7 mouse cellular contexts compared by ENCODE assay signal in the genomic region with DNA sequence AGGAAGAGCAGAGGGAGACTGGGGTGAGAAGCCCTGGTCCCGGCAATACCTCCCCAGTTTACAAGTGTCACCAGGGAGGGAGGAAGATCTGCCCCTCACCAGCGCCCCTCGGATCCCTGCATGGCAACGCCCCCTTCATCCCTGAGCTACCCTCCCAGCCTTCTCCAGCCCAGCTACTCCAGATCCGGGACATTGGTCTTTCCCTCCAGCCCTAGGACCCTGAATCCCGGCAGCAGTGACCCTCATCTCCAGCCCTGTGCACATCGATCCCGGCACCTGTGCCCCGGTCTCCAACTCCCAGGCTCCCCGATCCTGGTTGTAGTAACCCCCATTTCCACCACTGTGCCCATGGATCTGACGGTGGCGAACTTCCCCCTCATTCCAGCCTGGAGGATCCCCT. TPM values are rescaled to one million over a fixed set of nuclear protein-coding genes. Genes with fewer than 3 reads are reported as not detected.
A peak's percentile ranks its signal among the peaks of the same experiment; 100 is the strongest.
DNase-seq lines count a peak whose midpoint lies in the region; ATAC-seq and TF ChIP-seq lines count a peak whose summit lies in the region.

No protein-coding gene starts in this region.

- DNase-seq in spleen, adult 2 months (ENCODE audit: low read depth in 1 of 2, low spot score in 2 of 2), result no peak
- DNase-seq in spleen, adult 18-20 months, result no peak
- no peak for DNase-seq in gastrocnemius, postnatal 25 days
- no peak for DNase-seq in T-cell, adult 2 months (ENCODE audit: low spot score)

- H3K4me2 ChIP-seq in limb, embryonic 13.5 days (replicated peaks), result peak overlapping the region; percentile 96
- H3K4me2 ChIP-seq in stomach, embryonic 15.5 days, result peak overlapping the region; percentile 96

- peak; percentile 1; the same call in 1 of the 2 replicates for ATAC-seq in erythroblast, adult 5-6 weeks (replicated peaks; ENCODE audit: low FRiP score, poor library complexity, severe bottlenecking)
- ATAC-seq in limb, embryonic 13.5 days (ENCODE audit: low FRiP score, low read depth), result 0 out of 2 replicates have a peak, but pooled peaks have one; percentile 1
- ATAC-seq in stomach, embryonic 15.5 days (ENCODE audit: insufficient read depth, low FRiP score, low read depth), result no peak

- peaks cover 13% of the 10 kb centered on the region for H3K4me1 ChIP-seq in spleen, adult 2 months (ENCODE audit: control insufficient read depth, insufficient read depth, insufficient read length)
- H3K4me1 ChIP-seq in limb, embryonic 13.5 days, result peaks cover 28% of the 10 kb centered on the region
- H3K4me1 ChIP-seq in stomach, embryonic 15.5 days, result peaks cover 22% of the 10 kb centered on the region

- TF ChIP-seq CTCF in spleen, adult 2 months (IDR thresholded peaks at IDR 0.05; ENCODE audit: extremely low read depth, insufficient read depth, insufficient read length, insufficient replicate concordance), result no peak

- peak overlapping the region; percentile 76 for H3K9ac ChIP-seq in limb, embryonic 13.5 days
- H3K9ac ChIP-seq in stomach, embryonic 15.5 days, result peak overlapping the region; percentile 10

- no peaks in the 10 kb centered on the region; the same call in 1 of the 2 replicates for H3K36me3 ChIP-seq in spleen, adult 2 months (ENCODE audit: control insufficient read depth, insufficient read depth, low read length)
- peaks cover 19% of the 10 kb centered on the region for H3K36me3 ChIP-seq in limb, embryonic 13.5 days
- H3K36me3 ChIP-seq in stomach, embryonic 15.5 days, result 0 out of 2 replicates have a peak, but pooled peaks cover 4% of the 10 kb centered on the region

- no peak overlapping the region for H3K27ac ChIP-seq in spleen, adult 2 months (ENCODE audit: insufficient read depth, low read length)
- H3K27ac ChIP-seq in limb, embryonic 13.5 days, result peak overlapping the region; percentile 75; the same call in 1 of the 2 replicates
- peak overlapping the region; percentile 67; the same call in 1 of the 2 replicates for H3K27ac ChIP-seq in stomach, embryonic 15.5 days

- H3K27me3 ChIP-seq in spleen, adult 2 months (ENCODE audit: control insufficient read depth, insufficient read depth, low read length), result no peaks in the 10 kb centered on the region
- no peaks in the 10 kb centered on the region for H3K27me3 ChIP-seq in limb, embryonic 13.5 days
- no peaks in the 10 kb centered on the region for H3K27me3 ChIP-seq in stomach, embryonic 15.5 days (replicated peaks)

- TF ChIP-seq POLR2A in spleen, adult 2 months (IDR thresholded peaks at IDR 0.05; ENCODE audit: low read depth, low read length), result no peak

- no peaks in the 10 kb centered on the region for H3K9me3 ChIP-seq in limb, embryonic 13.5 days
- no peaks in the 10 kb centered on the region for H3K9me3 ChIP-seq in stomach, embryonic 15.5 days

- 2% methylated on average over 12 of the region's 12 CpGs for WGBS in spleen, adult 2 months
- 1% methylated on average over 12 of the region's 12 CpGs for WGBS in limb, embryonic 13.5 days
- WGBS in stomach, embryonic 15.5 days, result 2% methylated on average over 12 of the region's 12 CpGs

- peak overlapping the region; percentile 76 for H3K4me3 ChIP-seq in spleen, adult 2 months (ENCODE audit: extremely low read depth, insufficient read depth, insufficient read length)
- H3K4me3 ChIP-seq in limb, embryonic 13.5 days, result peak overlapping the region; percentile 71
- peak overlapping the region; percentile 57 for H3K4me3 ChIP-seq in stomach, embryonic 15.5 days (replicated peaks)

RNA-seq across cellular contexts. Expression of a gene that starts 0.4 kb away (rescaled TPM):
- polyA plus RNA-seq in spleen, adult 2 months (2012; rRNA removed), result 17.0 and 20.5 TPM in 2 replicates
- 0.84 TPM in 1 of 2 replicates, not detected in the other for total RNA-seq in erythroblast, adult 5-6 weeks (2015; ENCODE audit: low replicate concordance)
- 0.84 and 1.3 TPM in 2 replicates for total RNA-seq in erythroblast, adult 5-6 weeks (2017; ENCODE audit: low replicate concordance)
- 37.1 and 39.7 TPM in 2 replicates for polyA plus RNA-seq in limb, embryonic 13.5 days (2015; fragmentation: Nextera tagmentation; extraction: Ambion mirVana)
- polyA plus RNA-seq in stomach, embryonic 15.5 days (2015; fragmentation: Nextera tagmentation; extraction: Ambion mirVana), result 38.7 and 43.7 TPM in 2 replicates
- total RNA-seq in gastrocnemius, postnatal 25 days (2021), result 1 to 10 TPM; 4.2 to 5.2 TPM

RNA-seq across cellular contexts. Expression of a gene that starts 10.1 kb away (rescaled TPM):
- polyA plus RNA-seq in spleen, adult 2 months (2012; rRNA removed), result 751 and 823 TPM in 2 replicates
- 105 and 126 TPM in 2 replicates for total RNA-seq in erythroblast, adult 5-6 weeks (2015; ENCODE audit: low replicate concordance)
- total RNA-seq in erythroblast, adult 5-6 weeks (2017; ENCODE audit: low replicate concordance), result 42.8 and 52.6 TPM in 2 replicates
- 139 and 144 TPM in 2 replicates for polyA plus RNA-seq in limb, embryonic 13.5 days (2015; fragmentation: Nextera tagmentation; extraction: Ambion mirVana)
- 238 and 267 TPM in 2 replicates for polyA plus RNA-seq in stomach, embryonic 15.5 days (2015; fragmentation: Nextera tagmentation; extraction: Ambion mirVana)
- 1 to 10 TPM; 7.6 to 8.9 TPM for total RNA-seq in gastrocnemius, postnatal 25 days (2021)

RNA-seq across cellular contexts. Expression of a gene that starts 17.8 kb away (rescaled TPM):
- 3.9 and 6.0 TPM in 2 replicates for polyA plus RNA-seq in spleen, adult 2 months (2012; rRNA removed)
- 1.0 TPM in 1 of 2 replicates, not detected in the other for total RNA-seq in erythroblast, adult 5-6 weeks (2015; ENCODE audit: low replicate concordance)
- not detected in 2 replicates for total RNA-seq in erythroblast, adult 5-6 weeks (2017; ENCODE audit: low replicate concordance)
- polyA plus RNA-seq in limb, embryonic 13.5 days (2015; fragmentation: Nextera tagmentation; extraction: Ambion mirVana), result 0.83 and 0.97 TPM in 2 replicates
- polyA plus RNA-seq in stomach, embryonic 15.5 days (2015; fragmentation: Nextera tagmentation; extraction: Ambion mirVana), result 0.31 and 0.70 TPM in 2 replicates
- 10 to 100 TPM in 1 of 2 experiments, 1 to 10 TPM in 1; 5.4 to 11.7 TPM for total RNA-seq in gastrocnemius, postnatal 25 days (2021)

RNA-seq across cellular contexts. Expression of a gene that starts 21.0 kb away (rescaled TPM):
- polyA plus RNA-seq in spleen, adult 2 months (2012; rRNA removed), result 0.28 TPM in 1 of 2 replicates, not detected in the other
- not detected in 2 replicates for total RNA-seq in erythroblast, adult 5-6 weeks (2015; ENCODE audit: low replicate concordance)
- total RNA-seq in erythroblast, adult 5-6 weeks (2017; ENCODE audit: low replicate concordance), result not detected in 2 replicates
- polyA plus RNA-seq in limb, embryonic 13.5 days (2015; fragmentation: Nextera tagmentation; extraction: Ambion mirVana), result not detected in 2 replicates
- polyA plus RNA-seq in stomach, embryonic 15.5 days (2015; fragmentation: Nextera tagmentation; extraction: Ambion mirVana), result not detected in 2 replicates
- total RNA-seq in gastrocnemius, postnatal 25 days (2021), result not detected

RNA-seq across cellular contexts. Expression of a gene that starts 33.1 kb away (rescaled TPM):
- 79.6 and 115 TPM in 2 replicates for polyA plus RNA-seq in spleen, adult 2 months (2012; rRNA removed)
- 9.0 and 12.9 TPM in 2 replicates for total RNA-seq in erythroblast, adult 5-6 weeks (2015; ENCODE audit: low replicate concordance)
- total RNA-seq in erythroblast, adult 5-6 weeks (2017; ENCODE audit: low replicate concordance), result 7.9 and 8.1 TPM in 2 replicates
- 51.2 and 52.6 TPM in 2 replicates for polyA plus RNA-seq in limb, embryonic 13.5 days (2015; fragmentation: Nextera tagmentation; extraction: Ambion mirVana)
- polyA plus RNA-seq in stomach, embryonic 15.5 days (2015; fragmentation: Nextera tagmentation; extraction: Ambion mirVana), result 35.1 and 38.5 TPM in 2 replicates
- total RNA-seq in gastrocnemius, postnatal 25 days (2021), result 10 to 100 TPM; 24.7 to 30.7 TPM
